Mouse (Mus musculus) embryo, embryonic 11 days (tissue): ENCODE data around the gene Gm5678.
"Not testable (repeated sequence)": the region's sequence is repeated elsewhere in the genome, so short reads cannot be mapped to it uniquely, and the experiment has no call there.

ENCODE experiments used
- DNase-seq: peaks from one replicate; pipeline ENCODE4 v3.0.0-alpha.2; 2015

Gm5678 gene

DNA sequence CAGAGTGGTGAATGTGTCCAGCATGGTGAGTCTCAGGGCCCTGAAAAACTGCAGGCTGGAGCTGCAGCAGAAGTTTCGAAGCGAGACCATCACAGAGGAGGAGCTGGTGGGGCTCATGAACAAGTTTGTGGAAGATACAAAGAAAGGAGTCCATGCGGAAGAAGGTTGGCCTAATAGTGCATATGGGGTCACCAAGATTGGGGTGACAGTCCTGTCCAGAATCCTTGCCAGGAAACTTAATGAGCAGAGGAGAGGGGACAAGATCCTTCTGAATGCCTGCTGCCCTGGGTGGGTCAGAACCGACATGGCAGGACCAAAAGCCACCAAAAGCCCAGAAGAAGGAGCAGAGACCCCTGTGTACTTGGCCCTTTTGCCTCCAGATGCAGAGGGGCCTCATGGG lies 18.1 kb upstream of the Gm5678 start:
- DNase-seq = no peak

GRCm38 (mm10) chr16:93610961-93611360 lies 16.9 kb upstream of the Gm5678 start:
- no peak for DNase-seq

- DNase-seq = peak; percentile 47
These were observed 12.6 kb upstream of the Gm5678 start for GRCm38 (mm10) chr16:93615118-93615870.

GRCm38 (mm10) chr16:93623759-93624158 lies 4.1 kb upstream of the Gm5678 start:
- DNase-seq = not testable (repeated sequence)

- no peak for DNase-seq
These were observed 3.2 kb upstream of the Gm5678 start for GRCm38 (mm10) chr16:93624671-93625070.

GRCm38 (mm10) chr16:93626745-93627144 lies 1.2 kb upstream of the Gm5678 start:
- peak; percentile 41 for DNase-seq

DNA sequence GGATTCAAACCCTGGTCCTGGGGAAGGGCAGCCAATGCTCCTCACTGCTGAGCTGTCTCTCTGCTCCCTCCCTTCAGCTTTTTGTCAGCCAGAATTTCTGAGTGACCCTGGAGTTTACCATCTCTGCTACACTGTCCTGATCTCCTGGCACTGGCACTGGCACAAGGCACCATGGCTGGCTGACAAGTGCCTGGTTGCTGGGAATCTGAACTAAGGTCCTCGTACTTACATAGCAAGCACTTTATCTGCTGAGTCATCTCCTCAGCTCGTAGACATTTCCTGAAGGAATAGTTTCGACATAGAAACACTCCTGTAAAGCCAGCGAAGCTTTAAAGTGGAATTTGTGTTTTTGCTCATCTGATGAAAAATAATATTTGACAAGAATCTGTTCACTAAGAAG lies 16.1 kb downstream of the Gm5678 start:
- DNase-seq = no peak

DNA sequence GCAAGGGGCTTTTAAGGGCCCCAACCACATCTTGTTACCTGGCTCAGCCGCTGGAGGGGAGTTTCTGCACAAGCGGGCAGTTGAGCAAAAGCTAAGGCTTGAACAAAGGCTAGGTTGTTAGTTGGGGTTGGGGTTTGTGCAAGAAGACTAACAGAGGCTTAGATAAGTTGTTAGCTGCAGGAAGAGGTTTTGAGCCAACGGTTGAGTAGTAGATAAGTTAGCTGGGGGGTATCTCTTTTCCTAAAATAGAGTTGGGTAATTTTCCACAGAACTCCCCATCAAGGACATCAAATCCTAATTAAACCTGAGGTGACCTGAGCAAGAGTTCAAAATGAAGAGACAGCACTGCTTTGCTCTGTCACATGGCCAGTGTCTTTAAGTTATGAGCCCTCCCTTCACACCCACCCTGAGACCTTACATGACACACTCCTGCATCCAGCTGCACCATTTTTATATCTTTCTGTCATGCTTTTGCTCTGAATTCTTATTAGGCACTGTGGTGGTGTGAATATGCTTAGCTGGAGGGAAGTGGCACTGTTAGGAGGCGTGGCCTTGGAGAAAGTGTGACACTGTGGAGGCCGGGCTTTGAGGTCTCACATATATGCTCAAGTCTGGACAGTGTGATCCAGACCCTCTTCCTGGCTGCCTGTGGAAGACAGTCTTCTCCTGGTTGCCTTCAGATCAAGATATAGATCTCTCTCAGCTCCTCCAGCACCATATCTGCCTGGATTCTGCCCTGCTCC lies 20.7 kb downstream of the Gm5678 start:
- DNase-seq = no peak

DNA sequence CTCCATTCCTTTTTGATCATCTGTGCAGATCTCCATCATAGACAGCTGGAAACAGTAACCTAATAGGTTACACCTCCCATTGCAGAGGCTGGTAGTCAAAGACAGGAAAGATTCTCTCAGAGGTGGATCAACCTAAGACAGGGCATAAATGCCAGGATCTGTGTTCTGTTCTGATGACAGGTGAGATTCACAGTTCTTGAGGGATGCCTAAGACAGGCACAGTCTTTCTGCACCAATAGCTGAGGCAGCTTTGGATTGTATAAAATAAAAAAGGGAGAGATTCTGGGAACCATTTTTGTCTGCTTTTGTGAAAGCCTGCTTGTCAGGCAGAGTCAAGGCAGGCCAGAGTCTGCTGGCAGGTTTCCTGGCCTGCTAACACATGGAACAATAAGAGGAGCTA lies 40.1 kb downstream of the Gm5678 start:
- no peak for DNase-seq

GRCm38 (mm10) chr16:93669521-93669920 lies 41.6 kb downstream of the Gm5678 start:
- no peak for DNase-seq

DNA sequence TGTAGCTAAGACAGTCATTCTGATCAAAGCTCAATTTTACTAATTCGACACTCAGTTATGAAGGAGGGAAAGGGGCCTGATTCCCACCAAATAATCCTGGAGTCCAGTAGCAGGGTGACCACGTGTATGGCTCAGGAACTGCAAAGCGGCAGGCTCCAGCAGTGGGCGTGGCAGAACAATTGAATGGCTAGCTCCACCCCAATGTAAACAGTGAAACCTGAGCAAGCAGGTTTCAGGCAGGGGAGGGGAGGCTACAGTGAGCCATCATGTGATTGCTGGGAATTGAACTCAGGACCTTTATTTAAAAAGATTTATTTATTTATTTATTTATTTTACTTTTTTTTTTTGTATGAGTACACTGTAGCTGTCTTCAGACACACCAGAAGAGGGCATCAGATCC lies 42.6 kb downstream of the Gm5678 start:
- DNase-seq = peak; percentile 16

- DNase-seq = no peak
These were observed 43.2 kb downstream of the Gm5678 start for GRCm38 (mm10) chr16:93671064-93671463.

- DNase-seq = no peak
These were observed 48.5 kb downstream of the Gm5678 start for GRCm38 (mm10) chr16:93676376-93676775.

DNA sequence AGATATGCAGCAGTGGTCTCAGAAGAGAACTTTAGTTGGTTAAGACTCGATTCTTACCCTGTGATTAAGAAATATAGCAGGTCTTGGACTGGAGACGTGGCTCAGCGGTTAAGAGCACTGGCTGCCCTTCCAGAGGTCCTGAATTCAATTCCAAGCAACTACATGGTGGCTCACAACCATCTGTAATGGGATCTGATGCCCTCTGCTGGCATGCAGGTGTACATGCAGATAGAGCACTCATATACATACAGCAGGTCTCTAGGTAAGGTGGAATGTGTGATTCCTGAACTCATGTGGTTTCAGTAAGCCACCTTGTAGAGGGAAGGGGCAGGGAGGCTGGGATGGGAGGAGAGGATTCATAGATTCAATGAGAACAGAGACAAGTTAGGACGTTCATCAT lies 50.3 kb downstream of the Gm5678 start:
- no peak for DNase-seq

DNA sequence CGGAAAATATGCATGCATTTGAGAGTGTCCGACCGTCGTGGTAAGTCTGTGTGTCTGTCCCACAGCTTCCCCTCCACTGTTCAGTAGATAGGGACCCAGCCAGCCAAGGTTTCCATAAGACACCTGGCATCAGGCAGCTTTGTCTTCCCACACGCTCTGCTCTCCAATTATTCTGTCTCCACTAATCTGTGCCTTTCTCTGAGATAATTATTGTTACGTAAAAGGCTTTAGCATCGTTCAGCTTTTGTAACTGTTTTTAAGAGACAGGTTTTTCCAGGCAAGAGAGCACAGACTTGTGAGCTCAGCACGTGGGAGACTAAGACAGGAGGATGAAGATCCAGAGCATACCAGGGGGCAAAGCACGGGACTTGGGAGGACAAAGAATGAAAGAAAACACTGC lies 51.3 kb downstream of the Gm5678 start:
- DNase-seq = no peak
